Mouse (Mus musculus): Measurements from ENCODE around the gene Ssu72.

- TF ChIP-seq E2F4 (IDR thresholded peaks at IDR 0.05; ENCODE audit: insufficient replicate concordance, low read depth, low read length) (no peak), USF1 (IDR thresholded peaks at IDR 0.05; ENCODE audit: low read depth, low read length) (no peak), CTCF (conservative IDR thresholded peaks at IDR 0.05 in 1 of 2, IDR thresholded peaks at IDR 0.05 in 1 of 2; ENCODE audit: low read depth in 2 of 2, low read length in 2 of 2) (no peak), ELF1 (IDR thresholded peaks at IDR 0.05; ENCODE audit: low read depth, low read length) (no peak), ZNF384 (IDR thresholded peaks at IDR 0.05; ENCODE audit: low read depth, low read length) (no peak)
These were observed 67.1 kb downstream of the Ssu72 start for GRCm38 (mm10) chr4:155771706-155772105.
